Mouse (Mus musculus) MEL (cell line): ENCODE measurements around the gene Mpc1.

Experiments used
- CTCF ChIP-seq, 3 experiments: IDR thresholded peaks in 2 of 3; conservative IDR thresholded peaks in 1 of 3; 2 replicates each; pipeline ENCODE4 v1.5.1; 2011 to 2012; ENCODE audit warnings: low read length in 3 of 3, low read depth in 2 of 3, mild to moderate bottlenecking in 2 of 3, improper control_type of control experiment in 1 of 3, inconsistent platforms in 1 of 3, mixed read lengths in 1 of 3, moderate library complexity in 1 of 3; ENCODE audit not compliant: control insufficient read depth in 1 of 3, insufficient read depth in 1 of 3, poor library complexity in 1 of 3, severe bottlenecking in 1 of 3
- EP300 ChIP-seq, 2 experiments: IDR thresholded peaks; 2 replicates each; pipeline ENCODE4 v1.6.1; 2011; ENCODE audit warnings: improper control_type of control experiment in 2 of 2, low read length in 2 of 2, low read depth in 1 of 2, mild to moderate bottlenecking in 1 of 2
- ETS1 ChIP-seq: IDR thresholded peaks from 2 replicates; pipeline ENCODE4 v1.6.1; 2012; ENCODE audit warnings: low read depth, mild to moderate bottlenecking, inconsistent platforms, low read length, improper control_type of control experiment, moderate library complexity
- HCFC1 ChIP-seq: IDR thresholded peaks from 2 replicates; pipeline ENCODE4 v1.6.1; 2012; ENCODE audit warnings: low read depth, mild to moderate bottlenecking, inconsistent platforms, low read length, improper control_type of control experiment, moderate library complexity
- MAZ ChIP-seq: IDR thresholded peaks from 2 replicates; pipeline ENCODE4 v1.6.1; 2012; ENCODE audit warnings: low read depth, mild to moderate bottlenecking, inconsistent platforms, low read length, improper control_type of control experiment
- POLR2A ChIP-seq, 2 experiments: IDR thresholded peaks; 2 replicates each; pipeline ENCODE4 v1.6.1; 2011 to 2012; ENCODE audit warnings: low read length in 2 of 2, mild to moderate bottlenecking in 2 of 2, control low read depth in 1 of 2, improper control_type of control experiment in 1 of 2, low read depth in 1 of 2, moderate library complexity in 1 of 2; ENCODE audit not compliant: control insufficient read depth in 1 of 2, insufficient read depth in 1 of 2, poor library complexity in 1 of 2
- TAL1 ChIP-seq: IDR thresholded peaks from 2 replicates; pipeline ENCODE4 v1.6.1; 2012; ENCODE audit warnings: mild to moderate bottlenecking, inconsistent platforms, low read length, moderate library complexity, mixed read lengths
- TBP ChIP-seq: IDR thresholded peaks from 2 replicates; pipeline ENCODE4 v1.8.0; 2011; ENCODE audit warnings: low read depth, low read length, improper control_type of control experiment

GRCm38 (mm10) chr17:8254268-8254667, 28.4 kb upstream of the Mpc1 start:
- TF ChIP-seq POLR2A (IDR thresholded peaks at IDR 0.05; ENCODE audit: control insufficient read depth in 1 of 2, insufficient read depth in 1 of 2, low read depth in 1 of 2, low read length in 2 of 2, poor library complexity in 1 of 2) (no peak), TAL1 (no peak), EP300 (IDR thresholded peaks at IDR 0.05; ENCODE audit: low read depth in 1 of 2, low read length in 2 of 2) (no peak), CTCF (IDR thresholded peaks at IDR 0.05 in 2 of 3, conservative IDR thresholded peaks at IDR 0.05 in 1 of 3; ENCODE audit: control insufficient read depth in 1 of 3, insufficient read depth in 1 of 3, low read depth in 2 of 3, low read length in 3 of 3, poor library complexity in 1 of 3, severe bottlenecking in 1 of 3) (no peak), HCFC1 (no peak), TBP (no peak), ETS1 (no peak), MAZ (no peak)
